Mouse (Mus musculus) adrenal gland, postnatal 4 days (tissue): ENCODE data around the gene Gm20388. TPM values are rescaled to one million over a fixed set of nuclear protein-coding genes. Genes with fewer than 3 reads are reported as not detected.
"Not testable (repeated sequence)": the region's sequence is repeated elsewhere in the genome, so short reads cannot be mapped to it uniquely, and the experiment has no call there.

Experiments used
- DNase-seq, 2 experiments: peaks; one replicate each; pipeline ENCODE4 v3.0.0; 2021 to 2022; ENCODE audit warnings: low spot score in 2 of 2, mixed read lengths in 2 of 2
- total RNA-seq, 2 experiments: library from RNA; stranded (reverse); gene quantifications; 2 replicates each; pipeline ENCODE4 v1.2.3; 2021

Gene Gm20388
- total RNA-seq, 2 experiments from 2014 or later: 8.8 TPM; not detected in 1

GRCm38 (mm10) chr8:121294234-121295108 lies 1383.8 kb downstream of the Gm20388 start:
- DNase-seq: no peak

- no peak for DNase-seq
Measured at GRCm38 (mm10) chr8:121296082-121296481, 1385.4 kb downstream of the Gm20388 start.

GRCm38 (mm10) chr8:121296597-121296996 lies 1386.0 kb downstream of the Gm20388 start:
- no peak for DNase-seq

GRCm38 (mm10) chr8:121297299-121297698 lies 1386.7 kb downstream of the Gm20388 start:
- DNase-seq: no peak

- no peak for DNase-seq
Measured at GRCm38 (mm10) chr8:121300066-121300465, 1389.4 kb downstream of the Gm20388 start.

- no peak for DNase-seq
Measured at GRCm38 (mm10) chr8:121300501-121301411, 1390.1 kb downstream of the Gm20388 start.

- DNase-seq: no peak
Measured at GRCm38 (mm10) chr8:121301431-121301830, 1390.8 kb downstream of the Gm20388 start.

GRCm38 (mm10) chr8:121301978-121302649 lies 1391.5 kb downstream of the Gm20388 start:
- DNase-seq: no peak

GRCm38 (mm10) chr8:121307723-121308122 lies 1397.1 kb downstream of the Gm20388 start:
- DNase-seq: no peak

GRCm38 (mm10) chr8:121310976-121311819 lies 1400.6 kb downstream of the Gm20388 start:
- DNase-seq: no peak

- no peak for DNase-seq
Measured at GRCm38 (mm10) chr8:121313458-121313857, 1402.8 kb downstream of the Gm20388 start.

- no peak for DNase-seq
Measured at GRCm38 (mm10) chr8:121314036-121314435, 1403.4 kb downstream of the Gm20388 start.

GRCm38 (mm10) chr8:121315569-121315968 lies 1404.9 kb downstream of the Gm20388 start:
- DNase-seq: no peak

GRCm38 (mm10) chr8:121316009-121316408 lies 1405.4 kb downstream of the Gm20388 start:
- no peak for DNase-seq

GRCm38 (mm10) chr8:121318756-121319155 lies 1408.1 kb downstream of the Gm20388 start:
- not testable (repeated sequence) for DNase-seq

GRCm38 (mm10) chr8:121319491-121319890 lies 1408.8 kb downstream of the Gm20388 start:
- DNase-seq: no peak

GRCm38 (mm10) chr8:121326164-121326910 lies 1415.7 kb downstream of the Gm20388 start:
- DNase-seq: no peak

GRCm38 (mm10) chr8:121332436-121332835 lies 1421.8 kb downstream of the Gm20388 start:
- DNase-seq: no peak
